Mouse (Mus musculus) midbrain, postnatal 0 days (tissue): Measurements from ENCODE around the gene Zfp580. TPM values are rescaled to one million over a fixed set of nuclear protein-coding genes. Genes with fewer than 3 reads are reported as not detected.

Source experiments
- ATAC-seq: fragments of 200-750 bp; cut with Nextera tagmentation; 2 replicates; pipeline ENCODE4 v1.8.0; 2017; ENCODE audit warnings: moderate number of reproducible peaks, mild to moderate bottlenecking, moderate TSS enrichment, moderate library complexity; ENCODE audit not compliant: low FRiP score
- DNase-seq: peaks from one replicate; pipeline ENCODE4 v3.0.0-alpha.2; 2015; ENCODE audit warnings: low spot score
- H3K27ac ChIP-seq: fragments of 300-500 bp; sonication (generic); 2 replicates; pipeline ENCODE4 v1.5.1; 2014; ENCODE audit warnings: low read depth, mild to moderate bottlenecking, low read length, mixed read lengths
- H3K27me3 ChIP-seq: fragments of 300-500 bp; sonication (generic); 2 replicates; pipeline ENCODE4 v1.6.1; 2014; ENCODE audit warnings: low read length, control low read depth, mixed read lengths; ENCODE audit not compliant: insufficient read depth
- H3K36me3 ChIP-seq: fragments of 300-500 bp; sonication (generic); 2 replicates; pipeline ENCODE4 v1.6.1; 2014; ENCODE audit warnings: low read length, control low read depth, mixed read lengths; ENCODE audit not compliant: insufficient read depth
- H3K4me1 ChIP-seq: fragments of 300-500 bp; sonication (generic); 2 replicates; pipeline ENCODE4 v1.6.1; 2014; ENCODE audit warnings: mild to moderate bottlenecking, control low read depth, antibody characterized with exemption, low read length, mixed read lengths; ENCODE audit not compliant: insufficient read depth
- H3K4me2 ChIP-seq: fragments of 300-500 bp; sonication (generic); 2 replicates; pipeline ENCODE4 v1.6.1; 2014; ENCODE audit warnings: low read depth, mild to moderate bottlenecking, low read length, mixed read lengths; ENCODE audit not compliant: poor library complexity, severe bottlenecking
- H3K4me3 ChIP-seq: fragments of 300-500 bp; sonication (generic); 2 replicates; pipeline ENCODE4 v1.5.1; 2014; ENCODE audit warnings: low read depth, mild to moderate bottlenecking, low read length, moderate library complexity
- H3K9ac ChIP-seq: fragments of 300-500 bp; sonication (generic); replicated peaks from 2 replicates; pipeline ENCODE4 v1.6.1; 2014; ENCODE audit warnings: mild to moderate bottlenecking, low read length, moderate library complexity, mixed read lengths; ENCODE audit not compliant: poor library complexity, severe bottlenecking
- H3K9me3 ChIP-seq: fragments of 300-500 bp; sonication (generic); 2 replicates; pipeline ENCODE4 v1.6.1; 2016; ENCODE audit warnings: low read length, control low read depth
- CTCF ChIP-seq: IDR thresholded peaks from 2 replicates; pipeline ENCODE4 v1.5.1; 2016; ENCODE audit warnings: antibody characterized with exemption, mild to moderate bottlenecking
- WGBS: fragments of 180-500 bp; shearing (Covaris S2); extraction: QIAGEN DNeasy Blood & Tissue Kit; methylation state at CpG from one replicate; pipeline ENCODE4 v1.1.7; 2014; 5-methylcytosine and 5-hydroxymethylcytosine counted together
- polyA plus RNA-seq: library from polyadenylated mRNA; unstranded; fragments of >200 nt; fragmentation: Nextera tagmentation; extraction: Ambion mirVana; gene quantifications from 2 replicates; pipeline ENCODE4 v1.2.1, GENCODE M21; 2015
- total RNA-seq: library from RNA; depleted of rRNA; stranded (reverse); fragments of >200 nt; gene quantifications from 2 replicates; pipeline ENCODE4 v1.2.3, GENCODE M21; 2014

Gene Zfp580
- total and polyA plus RNA-seq, 2 experiments from 2014 or later = 77.7 to 157 TPM

DNA sequence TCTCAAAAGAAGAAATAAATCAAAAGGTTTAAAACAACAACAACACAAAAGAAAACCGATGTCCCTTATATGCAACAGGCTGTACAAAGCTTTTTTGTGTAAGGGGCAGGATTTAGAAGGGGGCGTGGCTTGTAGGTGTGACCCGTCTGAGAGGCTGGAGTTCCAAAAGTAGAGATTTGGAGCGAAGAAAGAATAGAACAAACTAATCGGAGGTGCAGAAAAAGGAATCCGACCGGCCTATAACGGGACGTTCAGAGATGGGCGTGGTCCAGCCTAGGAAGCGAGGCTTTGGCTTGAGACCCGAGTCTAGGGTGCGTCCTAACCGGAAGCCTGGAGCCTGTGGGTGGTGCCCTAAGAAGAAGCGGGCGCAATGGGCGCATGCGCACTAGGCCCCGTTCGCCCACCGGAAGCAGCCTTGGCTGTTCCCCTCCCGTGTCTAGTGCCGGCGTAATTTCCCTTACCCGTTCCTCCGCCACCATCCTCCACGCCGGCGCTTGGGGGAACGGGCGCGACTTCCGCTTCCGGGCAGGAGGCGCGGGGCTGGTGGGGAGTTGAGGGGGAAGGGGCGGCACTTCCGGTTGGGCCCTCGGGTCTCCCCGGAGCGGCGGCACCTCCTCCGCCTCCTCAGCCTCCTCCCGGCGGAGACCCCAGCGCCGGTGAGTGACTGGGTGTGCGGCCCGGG lies 31.2 kb upstream of the Zfp580 start, which contains the start of the genes Zfp865 and Ccdc106:
TSS of gene Zfp865 (plus strand) at position 377 of the 682 bp plus-strand sequence.
TSS of gene Ccdc106 (plus strand) at position 554 of the 682 bp plus-strand sequence.
- H3K4me1 ChIP-seq = peaks cover 7% of the 10 kb centered on the region; the same call in 1 of the 2 replicates
- peak within 1 kb of the TSS; percentile 94 for H3K27ac ChIP-seq
- peak within 1 kb of the TSS; percentile 91 for H3K4me2 ChIP-seq
- WGBS = under 1% methylated on average over 46 of the region's 49 CpGs
- H3K36me3 ChIP-seq = peaks cover 17% of the 10 kb centered on the region; the same call in 1 of the 2 replicates
- no peaks in the 10 kb centered on the region for H3K9me3 ChIP-seq
- H3K4me3 ChIP-seq = peak within 1 kb of the TSS; percentile 79
- TF ChIP-seq CTCF = no peak; the same call in 1 of the 2 replicates
- peak within 1 kb of the TSS; percentile 93 for H3K9ac ChIP-seq
- no peaks in the 10 kb centered on the region for H3K27me3 ChIP-seq
- DNase-seq (peak; percentile 100), ATAC-seq (peak; percentile 89)

GRCm38 (mm10) chr7:5020685-5021084 lies 30.7 kb upstream of the Zfp580 start:
- Histone ChIP-seq H3K4me3 (peak overlapping the region; percentile 79), H3K36me3 (peaks cover 17% of the 10 kb centered on the region; the same call in 1 of the 2 replicates), H3K9ac (peak overlapping the region; percentile 93), H3K27me3 (no peaks in the 10 kb centered on the region), H3K27ac (peak overlapping the region; percentile 94), H3K4me1 (peaks cover 7% of the 10 kb centered on the region; the same call in 1 of the 2 replicates), H3K4me2 (peak overlapping the region; percentile 91), H3K9me3 (no peaks in the 10 kb centered on the region)
- ATAC-seq (peak; percentile 7; the same call in 1 of the 2 replicates), DNase-seq (peak; percentile 11)
- 0% methylated on average over 14 of the region's 15 CpGs for WGBS
- no peak for TF ChIP-seq CTCF

DNA sequence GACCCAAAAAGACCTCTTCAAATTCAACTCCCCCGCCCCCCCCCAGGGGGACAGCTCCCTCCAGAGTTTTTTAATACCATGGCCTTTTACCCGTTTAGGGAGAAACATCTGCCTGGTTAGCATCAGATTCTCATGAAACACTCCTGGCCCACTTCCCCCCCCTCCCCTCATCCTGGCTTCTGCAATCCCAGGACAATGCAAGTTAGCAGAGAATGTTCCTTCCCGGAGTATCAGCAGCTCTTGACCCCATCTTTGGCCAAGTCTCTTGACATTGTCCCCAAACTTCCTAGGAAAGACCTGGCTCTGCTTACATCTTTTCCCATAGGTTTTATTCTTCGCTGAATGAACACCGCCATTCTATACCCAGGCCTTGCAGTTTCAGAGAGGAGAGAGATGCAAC lies 30.1 kb upstream of the Zfp580 start:
- 46% methylated on average over 5 of the region's 5 CpGs for WGBS
- ATAC-seq (no peak), DNase-seq (no peak)
- Histone ChIP-seq H3K27ac (peak overlapping the region; percentile 94), H3K27me3 (no peaks in the 10 kb centered on the region), H3K36me3 (peaks cover 17% of the 10 kb centered on the region; the same call in 1 of the 2 replicates), H3K9ac (peak overlapping the region; percentile 93), H3K4me3 (peak overlapping the region; percentile 79), H3K9me3 (no peaks in the 10 kb centered on the region), H3K4me2 (peak overlapping the region; percentile 91), H3K4me1 (peaks cover 7% of the 10 kb centered on the region; the same call in 1 of the 2 replicates)
- TF ChIP-seq CTCF = no peak

- Histone ChIP-seq H3K36me3 (peaks cover 62% of the 10 kb centered on the region), H3K9me3 (peaks cover 21% of the 10 kb centered on the region; the same call in 1 of the 2 replicates)
Measured at GRCm38 (mm10) chr7:5029543-5029942, 21.8 kb upstream of the Zfp580 start.

GRCm38 (mm10) chr7:5029946-5030345 lies 21.4 kb upstream of the Zfp580 start:
- Histone ChIP-seq H3K9me3 (peaks cover 21% of the 10 kb centered on the region; the same call in 1 of the 2 replicates), H3K4me2 (no peak overlapping the region), H3K9ac (no peak overlapping the region), H3K27me3 (no peaks in the 10 kb centered on the region), H3K27ac (no peak overlapping the region), H3K4me3 (no peak overlapping the region), H3K4me1 (no peaks in the 10 kb centered on the region), H3K36me3 (peaks cover 63% of the 10 kb centered on the region)
- DNase-seq (no peak), ATAC-seq (no peak)
- 96% methylated on average over 21 of the region's 21 CpGs for WGBS
- no peak for TF ChIP-seq CTCF

More at GRCm38 (mm10) chr7:5029543-5029942, 21.8 kb upstream of the Zfp580 start:
- H3K4me1 ChIP-seq = no peaks in the 10 kb centered on the region
- TF ChIP-seq CTCF = no peak
- DNase-seq (no peak), ATAC-seq (no peak)
- H3K4me2 ChIP-seq = no peak overlapping the region
- no peak overlapping the region for H3K9ac ChIP-seq
- WGBS = 96% methylated on average over 22 of the region's 22 CpGs
- H3K4me3 ChIP-seq = no peak overlapping the region
- H3K27me3 ChIP-seq = no peaks in the 10 kb centered on the region
- H3K27ac ChIP-seq = no peak overlapping the region
